Mouse (Mus musculus): ENCODE results near the gene Slc25a41.

Slc25a41 gene

DNA sequence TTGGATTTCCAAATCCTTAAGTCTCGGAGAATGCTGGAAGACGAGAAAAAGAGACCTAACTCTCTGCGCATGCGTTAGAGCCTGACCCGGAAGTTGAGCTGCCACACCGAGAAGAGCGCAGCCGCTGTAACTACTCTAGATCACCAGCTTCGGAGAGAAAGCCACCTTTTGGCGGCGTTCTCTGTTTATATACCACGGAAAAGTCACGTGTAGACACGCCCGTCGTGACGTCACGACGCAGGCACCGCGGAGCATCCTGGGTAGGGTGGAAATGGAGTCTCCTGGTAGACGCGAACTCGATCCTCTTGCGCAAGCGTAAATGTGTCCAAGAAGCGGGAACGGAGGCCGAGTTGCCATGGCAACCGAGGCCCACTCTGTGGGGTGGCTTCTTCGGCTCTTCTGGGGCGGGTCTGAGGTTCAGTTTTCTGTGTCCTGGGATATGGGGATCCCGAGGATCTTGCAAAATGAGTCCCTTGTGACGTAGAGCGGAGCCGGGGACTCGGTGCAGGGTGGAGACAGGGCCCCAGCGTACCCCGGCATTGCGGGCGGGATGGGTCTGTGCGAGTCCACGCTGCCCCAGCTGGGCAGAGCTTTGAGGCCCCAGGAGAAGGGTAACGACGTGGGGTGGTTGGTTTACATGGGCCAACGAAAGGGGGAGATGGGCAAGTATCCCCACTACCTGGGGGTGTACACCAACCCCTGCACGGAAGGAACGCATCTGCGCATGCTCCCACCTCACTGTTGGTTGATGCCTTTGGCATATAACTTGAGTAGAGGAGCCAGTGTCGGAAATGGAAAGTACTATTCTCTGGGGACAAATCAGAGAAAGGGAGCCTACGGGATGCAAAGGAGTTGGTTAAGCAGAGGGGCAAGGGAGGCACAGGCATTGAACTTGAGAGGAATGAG lies 30.0 kb downstream of the Slc25a41 start, which contains the start of the genes Gtf2f1 and Gm17949:
Gene Gtf2f1 (minus strand): TSS at position 53 of the 906 bp plus-strand sequence.
Gene Gm17949 (plus strand): TSS at position 234 of the 906 bp plus-strand sequence.
- no peaks in the 10 kb centered on the region for H3K9me3 ChIP-seq (ENCODE audit: low read length)
- peaks cover 33% of the 10 kb centered on the region for H3K36me3 ChIP-seq (ENCODE audit: insufficient read depth, low read length)
- TF ChIP-seq NANOG (IDR thresholded peaks at IDR 0.05; ENCODE audit: borderline replicate concordance, low read length) (no peak), CTCF (conservative IDR thresholded peaks at IDR 0.05; ENCODE audit: low read length) (no peak), POU5F1 (IDR thresholded peaks at IDR 0.05; ENCODE audit: borderline replicate concordance, low read length) (no peak)

GRCm38 (mm10) chr17:57010911-57011235 lies 30.6 kb downstream of the Slc25a41 start:
- peaks cover 39% of the 10 kb centered on the region for H3K36me3 ChIP-seq (ENCODE audit: insufficient read depth, low read length)
- H3K4me3 ChIP-seq (replicated peaks; ENCODE audit: low read length): peak overlapping the region; percentile 95
- TF ChIP-seq NANOG (IDR thresholded peaks at IDR 0.05; ENCODE audit: borderline replicate concordance, low read length) (no peak), CTCF (conservative IDR thresholded peaks at IDR 0.05; ENCODE audit: low read length) (no peak), POU5F1 (IDR thresholded peaks at IDR 0.05; ENCODE audit: borderline replicate concordance, low read length) (no peak)
- H3K27me3 ChIP-seq (ENCODE audit: insufficient read depth, low read length): no peaks in the 10 kb centered on the region
- H3K9me3 ChIP-seq (ENCODE audit: low read length): no peaks in the 10 kb centered on the region
- peaks cover 51% of the 10 kb centered on the region for H3K4me1 ChIP-seq (replicated peaks; ENCODE audit: low read depth, low read length)

More for the DNA sequence above, 30.0 kb downstream of the Slc25a41 start, which contains the start of the genes Gtf2f1 and Gm17949:
- no peaks in the 10 kb centered on the region for H3K27me3 ChIP-seq (ENCODE audit: insufficient read depth, low read length)
- H3K4me3 ChIP-seq (replicated peaks; ENCODE audit: low read length): peak within 1 kb of the TSS; percentile 95
- peaks cover 50% of the 10 kb centered on the region for H3K4me1 ChIP-seq (replicated peaks; ENCODE audit: low read depth, low read length)

DNA sequence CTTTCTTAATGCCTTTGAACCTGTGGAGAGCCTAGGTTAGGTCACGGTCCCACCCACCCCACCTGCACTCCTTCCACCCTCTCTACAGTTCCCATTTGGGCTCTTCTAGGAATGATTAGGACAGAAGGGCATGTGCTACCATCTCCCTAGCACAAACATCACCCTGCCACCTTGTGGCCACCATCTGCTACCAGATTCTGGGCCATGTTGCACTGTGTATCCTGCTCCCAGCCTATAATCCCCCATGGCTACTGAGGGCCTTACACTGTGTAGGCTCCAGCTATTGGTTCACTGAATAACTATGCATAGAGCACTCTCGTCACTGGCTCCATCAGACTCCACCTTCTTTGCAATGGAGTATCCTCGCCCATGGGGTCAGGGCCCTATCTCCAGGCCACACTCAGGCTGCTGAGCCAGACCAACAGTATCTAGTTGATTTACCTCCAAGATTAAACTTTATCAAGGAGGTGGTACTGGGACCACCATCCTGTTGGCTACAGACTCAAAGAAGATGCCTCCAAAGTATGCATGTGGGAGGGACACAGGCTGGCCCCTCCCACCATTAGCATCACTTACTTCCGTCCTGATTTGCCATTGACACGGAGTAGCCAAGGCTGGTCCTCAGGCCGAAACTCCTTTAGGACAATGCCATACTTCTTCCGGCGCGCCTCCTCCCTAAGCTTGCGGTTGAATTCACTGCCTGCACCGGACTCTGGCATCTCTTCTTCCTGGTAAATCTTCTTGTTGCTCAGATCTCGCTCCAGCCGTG lies 34.1 kb downstream of the Slc25a41 start:
- TF ChIP-seq POU5F1 (IDR thresholded peaks at IDR 0.05; ENCODE audit: borderline replicate concordance, low read length) (no peak), CTCF (conservative IDR thresholded peaks at IDR 0.05; ENCODE audit: low read length) (peak; percentile 30), NANOG (IDR thresholded peaks at IDR 0.05; ENCODE audit: borderline replicate concordance, low read length) (no peak)
- H3K4me1 ChIP-seq (replicated peaks; ENCODE audit: low read depth, low read length): peaks cover 71% of the 10 kb centered on the region
- no peaks in the 10 kb centered on the region for H3K9me3 ChIP-seq (ENCODE audit: low read length)
- H3K4me3 ChIP-seq (replicated peaks; ENCODE audit: low read length): peak overlapping the region; percentile 39
- peaks cover 74% of the 10 kb centered on the region for H3K36me3 ChIP-seq (ENCODE audit: insufficient read depth, low read length)
- H3K27me3 ChIP-seq (ENCODE audit: insufficient read depth, low read length): no peaks in the 10 kb centered on the region

DNA sequence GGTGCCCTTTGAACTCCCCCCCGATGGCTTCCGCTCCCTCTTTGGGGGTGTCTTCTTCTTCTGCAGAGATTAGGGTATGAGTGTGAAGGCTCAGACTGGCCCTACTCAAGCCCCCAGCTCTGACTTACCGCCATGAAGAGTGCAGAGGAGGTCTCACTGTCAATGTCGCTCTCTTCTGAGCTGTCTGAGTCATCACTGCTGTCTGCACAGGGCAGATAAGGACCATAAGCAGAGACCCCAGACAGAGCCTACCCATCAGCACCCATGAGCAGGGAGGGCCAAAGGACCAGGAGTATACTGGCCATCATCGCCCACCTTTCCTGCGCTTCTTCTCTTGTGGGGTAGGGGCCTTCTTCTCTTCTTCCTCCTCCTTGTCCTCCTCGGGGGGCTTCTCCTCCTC lies 37.5 kb downstream of the Slc25a41 start:
- Histone ChIP-seq H3K4me1 (replicated peaks; ENCODE audit: low read depth, low read length) (peaks cover 63% of the 10 kb centered on the region), H3K27me3 (ENCODE audit: insufficient read depth, low read length) (no peaks in the 10 kb centered on the region), H3K4me3 (replicated peaks; ENCODE audit: low read length) (no peak overlapping the region), H3K9me3 (ENCODE audit: low read length) (no peaks in the 10 kb centered on the region), H3K36me3 (ENCODE audit: insufficient read depth, low read length) (peaks cover 95% of the 10 kb centered on the region)
- TF ChIP-seq CTCF (conservative IDR thresholded peaks at IDR 0.05; ENCODE audit: low read length) (no peak), POU5F1 (IDR thresholded peaks at IDR 0.05; ENCODE audit: borderline replicate concordance, low read length) (no peak), NANOG (IDR thresholded peaks at IDR 0.05; ENCODE audit: borderline replicate concordance, low read length) (no peak)

DNA sequence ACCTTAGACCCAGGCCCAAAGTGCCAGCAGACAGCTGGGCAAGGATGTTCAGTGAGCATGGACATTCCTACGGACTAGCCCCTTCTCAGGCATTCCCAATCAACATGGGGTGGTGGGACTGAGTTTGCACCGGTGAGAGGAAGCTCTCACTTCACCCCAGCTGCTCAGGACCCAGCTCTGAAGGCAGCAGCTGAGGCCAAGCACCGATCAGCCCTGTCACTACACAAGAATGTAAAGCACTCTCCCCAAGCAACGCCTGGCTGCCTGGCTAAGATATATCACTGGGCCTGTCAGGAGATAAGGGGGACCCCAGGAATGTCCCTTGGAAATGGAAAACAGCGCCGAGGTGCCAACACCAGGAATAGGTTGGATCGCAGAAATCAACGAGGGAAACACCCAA lies 40.2 kb downstream of the Slc25a41 start:
- no peaks in the 10 kb centered on the region for H3K27me3 ChIP-seq (ENCODE audit: insufficient read depth, low read length)
- H3K36me3 ChIP-seq (ENCODE audit: insufficient read depth, low read length): peaks cover 84% of the 10 kb centered on the region
- TF ChIP-seq CTCF (conservative IDR thresholded peaks at IDR 0.05; ENCODE audit: low read length) (no peak), NANOG (IDR thresholded peaks at IDR 0.05; ENCODE audit: borderline replicate concordance, low read length) (no peak), POU5F1 (IDR thresholded peaks at IDR 0.05; ENCODE audit: borderline replicate concordance, low read length) (no peak)
- H3K9me3 ChIP-seq (ENCODE audit: low read length): no peaks in the 10 kb centered on the region
- H3K4me1 ChIP-seq (replicated peaks; ENCODE audit: low read depth, low read length): peaks cover 57% of the 10 kb centered on the region
- H3K4me3 ChIP-seq (replicated peaks; ENCODE audit: low read length): no peak overlapping the region

GRCm38 (mm10) chr17:56999968-57000609 lies 41.4 kb downstream of the Slc25a41 start, which contains the start of gene Pspn:
Gene Pspn (minus strand): TSS chr17:57000018.
- H3K36me3 ChIP-seq (ENCODE audit: insufficient read depth, low read length): peaks cover 84% of the 10 kb centered on the region
- no peak for TF ChIP-seq NANOG (IDR thresholded peaks at IDR 0.05; ENCODE audit: borderline replicate concordance, low read length)
- TF ChIP-seq CTCF (conservative IDR thresholded peaks at IDR 0.05; ENCODE audit: low read length): no peak
- TF ChIP-seq POU5F1 (IDR thresholded peaks at IDR 0.05; ENCODE audit: borderline replicate concordance, low read length): no peak
- no peaks in the 10 kb centered on the region for H3K9me3 ChIP-seq (ENCODE audit: low read length)
- peaks cover 56% of the 10 kb centered on the region for H3K4me1 ChIP-seq (replicated peaks; ENCODE audit: low read depth, low read length)
- H3K4me3 ChIP-seq (replicated peaks; ENCODE audit: low read length): no peak within 1 kb of the TSS
- H3K27me3 ChIP-seq (ENCODE audit: insufficient read depth, low read length): no peaks in the 10 kb centered on the region

- peaks cover 84% of the 10 kb centered on the region for H3K36me3 ChIP-seq (ENCODE audit: insufficient read depth, low read length)
- no peak for TF ChIP-seq NANOG (IDR thresholded peaks at IDR 0.05; ENCODE audit: borderline replicate concordance, low read length)
- no peak for TF ChIP-seq CTCF (conservative IDR thresholded peaks at IDR 0.05; ENCODE audit: low read length)
- no peak for TF ChIP-seq POU5F1 (IDR thresholded peaks at IDR 0.05; ENCODE audit: borderline replicate concordance, low read length)
Observed at GRCm38 (mm10) chr17:56999414-56999813, 42.0 kb downstream of the Slc25a41 start.

More at GRCm38 (mm10) chr17:56999414-56999813, 42.0 kb downstream of the Slc25a41 start:
- Histone ChIP-seq H3K4me3 (replicated peaks; ENCODE audit: low read length) (no peak overlapping the region), H3K9me3 (ENCODE audit: low read length) (no peaks in the 10 kb centered on the region), H3K4me1 (replicated peaks; ENCODE audit: low read depth, low read length) (peaks cover 53% of the 10 kb centered on the region), H3K27me3 (ENCODE audit: insufficient read depth, low read length) (no peaks in the 10 kb centered on the region)
